Mouse (Mus musculus) myocyte (in vitro differentiated cells): Measurements from ENCODE around the gene Plekha7. TPM values are rescaled to one million over a fixed set of nuclear protein-coding genes. Genes with fewer than 3 reads are reported as not detected.
A peak's percentile ranks its signal among the peaks of the same experiment; 100 is the strongest.

Source experiments
- H3K27me3 ChIP-seq: one replicate; pipeline ENCODE4 v1.6.1; 2011; ENCODE audit not compliant: control insufficient read depth, insufficient read depth, insufficient read length
- H3K36me3 ChIP-seq: one replicate; pipeline ENCODE4 v1.6.1; 2011; ENCODE audit not compliant: control insufficient read depth, insufficient read depth
- H3K4me2 ChIP-seq: one replicate; pipeline ENCODE4 v1.6.1; 2011; ENCODE audit warnings: low read depth, control low read depth
- H3K4me3 ChIP-seq: one replicate; pipeline ENCODE4 v1.5.1; 2011; ENCODE audit warnings: mild to moderate bottlenecking, control low read depth, moderate library complexity
- H3K79me2 ChIP-seq: one replicate; pipeline ENCODE4 v1.6.1; 2011; ENCODE audit not compliant: control insufficient read depth, insufficient read depth
- H3ac ChIP-seq: one replicate; pipeline ENCODE4 v1.6.1; 2011; ENCODE audit not compliant: control insufficient read depth, insufficient read length
- CEBPB ChIP-seq: IDR thresholded peaks from 2 replicates; pipeline ENCODE4 v1.6.1; 2011; ENCODE audit warnings: mild to moderate bottlenecking, moderate library complexity; ENCODE audit not compliant: poor library complexity, insufficient read depth, severe bottlenecking
- E2F4 ChIP-seq: IDR thresholded peaks from one replicate; pipeline ENCODE4 v1.6.1; 2011; ENCODE audit warnings: mild to moderate bottlenecking, control low read depth, moderate library complexity; ENCODE audit not compliant: insufficient read depth
- MAX ChIP-seq: IDR thresholded peaks from one replicate; pipeline ENCODE4 v1.6.1; 2011; ENCODE audit warnings: low read depth, mild to moderate bottlenecking, control low read depth
- MYOD1 ChIP-seq, 3 experiments: IDR thresholded peaks; one replicate each; pipeline ENCODE4 v1.6.1; 2011; ENCODE audit warnings: control low read depth in 2 of 3, low read depth in 2 of 3, mild to moderate bottlenecking in 2 of 3, moderate library complexity in 1 of 3; ENCODE audit not compliant: insufficient read length in 2 of 3, control insufficient read depth in 1 of 3
- MYOG ChIP-seq, 3 experiments: IDR thresholded peaks; one replicate each; pipeline ENCODE4 v1.6.1; 2011; ENCODE audit warnings: control low read depth in 2 of 3, low read depth in 2 of 3, mild to moderate bottlenecking in 2 of 3; ENCODE audit not compliant: insufficient read length in 2 of 3, control insufficient read depth in 1 of 3, insufficient read depth in 1 of 3
- POLR2A ChIP-seq: IDR thresholded peaks from one replicate; pipeline ENCODE4 v1.6.1; 2011; ENCODE audit warnings: low read depth, mild to moderate bottlenecking, control low read depth, moderate library complexity; ENCODE audit not compliant: insufficient read length
- POLR2AphosphoS2 ChIP-seq: IDR thresholded peaks from one replicate; pipeline ENCODE4 v1.6.1; 2011; ENCODE audit warnings: low read depth, control low read depth; ENCODE audit not compliant: insufficient read length
- REST ChIP-seq: IDR thresholded peaks from one replicate; pipeline ENCODE4 v1.6.1; 2011; ENCODE audit warnings: mild to moderate bottlenecking, control low read depth, moderate library complexity; ENCODE audit not compliant: insufficient read depth, insufficient read length
- SRF ChIP-seq: IDR thresholded peaks from one replicate; pipeline ENCODE4 v1.6.1; 2011; ENCODE audit warnings: low read depth; ENCODE audit not compliant: control insufficient read depth, insufficient read length
- TCF12 ChIP-seq: IDR thresholded peaks from one replicate; pipeline ENCODE4 v1.6.1; 2011; ENCODE audit warnings: mild to moderate bottlenecking, control low read depth; ENCODE audit not compliant: poor library complexity, insufficient read depth, severe bottlenecking
- TCF3 ChIP-seq: IDR thresholded peaks from one replicate; pipeline ENCODE4 v1.6.1; 2011; ENCODE audit warnings: low read depth, control low read depth; ENCODE audit not compliant: insufficient read length
- USF1 ChIP-seq: IDR thresholded peaks from one replicate; pipeline ENCODE4 v1.6.1; 2011; ENCODE audit warnings: low read depth, mild to moderate bottlenecking, control low read depth, moderate library complexity
- polyA plus RNA-seq: library from polyadenylated mRNA; unstranded; fragments of >200 nt; fragmentation: generic; extraction: Trizol; gene quantifications from one replicate; pipeline ENCODE4 v1.2.1, GENCODE M21; 2012; ENCODE audit warnings: missing spikeins

Gene Plekha7
- polyA plus RNA-seq, 1 experiment: 2.6 TPM

GRCm38 (mm10) chr7:116331246-116331645 is 23.1 kb upstream of the Plekha7 start:
- H3K4me3 ChIP-seq: no peak overlapping the region
- H3K36me3 ChIP-seq: peaks cover 27% of the 10 kb centered on the region
- H3K79me2 ChIP-seq: peaks cover 33% of the 10 kb centered on the region
- no peak overlapping the region for H3ac ChIP-seq
- no peak overlapping the region for H3K4me2 ChIP-seq
- TF ChIP-seq TCF12 (no peak), POLR2AphosphoS2 (no peak), SRF (no peak), MAX (no peak), MYOD1 (IDR thresholded peaks at IDR 0.05; ENCODE audit: control insufficient read depth in 1 of 3, insufficient read length in 2 of 3, low read depth in 2 of 3) (no peak), POLR2A (no peak), TCF3 (no peak), REST (no peak), USF1 (no peak), E2F4 (no peak), MYOG (IDR thresholded peaks at IDR 0.05; ENCODE audit: control insufficient read depth in 1 of 3, insufficient read depth in 1 of 3, insufficient read length in 2 of 3, low read depth in 2 of 3) (no peak), CEBPB (no peak)
- H3K27me3 ChIP-seq: no peaks in the 10 kb centered on the region

- Histone ChIP-seq H3K79me2 (peaks cover 24% of the 10 kb centered on the region), H3ac (no peak overlapping the region), H3K36me3 (peaks cover 27% of the 10 kb centered on the region), H3K4me2 (no peak overlapping the region), H3K4me3 (no peak overlapping the region), H3K27me3 (no peaks in the 10 kb centered on the region)
- no peak for TF ChIP-seq SRF
- TF ChIP-seq POLR2AphosphoS2: peak; percentile 83
Measured at GRCm38 (mm10) chr7:116329858-116330257, 21.7 kb upstream of the Plekha7 start.

GRCm38 (mm10) chr7:116328777-116329176 is 20.6 kb upstream of the Plekha7 start:
- Histone ChIP-seq H3K4me2 (no peak overlapping the region), H3K36me3 (peaks cover 27% of the 10 kb centered on the region), H3ac (no peak overlapping the region), H3K4me3 (no peak overlapping the region), H3K79me2 (peaks cover 15% of the 10 kb centered on the region), H3K27me3 (no peaks in the 10 kb centered on the region)
- TF ChIP-seq POLR2AphosphoS2: peak; percentile 54
- TF ChIP-seq TCF3: no peak

GRCm38 (mm10) chr7:116327901-116328300 is 19.7 kb upstream of the Plekha7 start:
- H3ac ChIP-seq: no peak overlapping the region
- TF ChIP-seq SRF (no peak), POLR2AphosphoS2 (peak; percentile 13)
- peaks cover 6% of the 10 kb centered on the region for H3K79me2 ChIP-seq
- no peak overlapping the region for H3K4me3 ChIP-seq
- H3K27me3 ChIP-seq: no peaks in the 10 kb centered on the region
- peaks cover 27% of the 10 kb centered on the region for H3K36me3 ChIP-seq
- no peak overlapping the region for H3K4me2 ChIP-seq

GRCm38 (mm10) chr7:116323331-116323964 is 15.3 kb upstream of the Plekha7 start:
- H3K4me3 ChIP-seq: no peak overlapping the region
- TF ChIP-seq TCF12 (no peak), E2F4 (no peak), MYOD1 (IDR thresholded peaks at IDR 0.05; ENCODE audit: control insufficient read depth in 1 of 3, insufficient read length in 2 of 3, low read depth in 2 of 3) (no peak), POLR2AphosphoS2 (no peak), CEBPB (no peak), MAX (no peak), SRF (no peak), TCF3 (no peak), POLR2A (no peak), REST (no peak), USF1 (no peak)
- no peak overlapping the region for H3ac ChIP-seq
- no peak overlapping the region for H3K4me2 ChIP-seq
- H3K79me2 ChIP-seq: no peaks in the 10 kb centered on the region
- H3K27me3 ChIP-seq: no peaks in the 10 kb centered on the region
- H3K36me3 ChIP-seq: no peaks in the 10 kb centered on the region
